Mouse (Mus musculus) embryonic fibroblast, embryonic 13.5 days (primary cell): ENCODE measurements around the gene Ubxn4.

ENCODE experiments used
- CTCF ChIP-seq: IDR thresholded peaks from 2 replicates; pipeline ENCODE4 v1.5.1; 2011; ENCODE audit warnings: mild to moderate bottlenecking, control low read depth, low read length, moderate library complexity, borderline replicate concordance; ENCODE audit not compliant: insufficient read depth
- POLR2A ChIP-seq: IDR thresholded peaks from 2 replicates; pipeline ENCODE4 v1.6.1; 2011; ENCODE audit warnings: low read depth, mild to moderate bottlenecking, control low read depth, low read length, moderate library complexity

- TF ChIP-seq CTCF: no peak
- TF ChIP-seq POLR2A: no peak
Measured at GRCm38 (mm10) chr1:128278563-128278962, 34.8 kb downstream of the Ubxn4 start.
